Mouse (Mus musculus): ENCODE measurements at regions not wholly inside any gene's neighbourhood (a gene's known extent, or its start where the extent isn't known, plus 50 kb on each side); places are given as distances from the start of the nearest gene placed in this dataset.
A peak's percentile ranks its signal among the peaks of the same experiment; 100 is the strongest.

DNA sequence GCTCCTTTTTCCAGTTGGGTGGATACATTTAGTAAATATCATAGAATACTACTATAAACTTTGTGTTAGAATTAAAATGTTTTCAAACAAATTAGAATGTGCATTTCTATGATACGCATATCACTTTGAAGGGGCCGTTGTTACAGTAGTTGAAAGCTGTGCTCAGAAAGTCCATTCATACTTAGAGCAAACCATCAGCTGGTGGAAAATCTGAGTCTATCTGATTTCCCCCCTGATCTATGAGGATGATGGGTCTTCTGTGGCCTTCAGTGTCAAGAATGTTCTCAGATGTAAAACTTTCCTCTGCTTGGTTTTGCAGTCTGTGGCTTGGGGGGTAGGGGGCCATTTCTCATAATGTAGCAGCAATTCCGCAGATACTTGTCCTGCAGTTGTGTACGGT is 69.3 kb upstream of the Ednrb start:
- no peak for ATAC-seq (ENCODE audit: insufficient read depth, low FRiP score, low TSS enrichment)
- 93% methylated on average over 4 of the region's 4 CpGs for WGBS

DNA sequence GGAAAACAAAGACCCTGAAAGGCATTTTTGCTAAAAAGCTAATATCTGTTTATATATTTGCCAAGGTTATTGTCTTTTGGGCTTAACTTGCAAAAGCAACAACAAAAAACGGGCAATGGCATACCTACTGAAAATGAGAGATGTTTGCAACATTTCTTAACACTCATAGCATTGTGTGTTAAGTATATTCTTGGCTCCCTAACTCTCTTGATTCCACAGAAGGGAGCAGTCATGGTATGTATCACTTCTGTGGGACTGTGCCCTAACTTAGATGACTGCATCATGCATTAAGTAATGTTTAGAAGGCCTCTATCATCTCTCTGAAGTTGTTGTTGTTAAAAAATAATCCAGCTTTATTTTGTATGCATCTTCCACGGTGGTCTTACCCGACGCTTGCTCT is 67.5 kb upstream of the Ednrb start:
- no peak overlapping the region for H3K9ac ChIP-seq (ENCODE audit: low read length)
- no peaks in the 10 kb centered on the region for H3K27me3 ChIP-seq (ENCODE audit: control insufficient read depth, insufficient read depth, low read length)
- no peak overlapping the region for H3K4me2 ChIP-seq (ENCODE audit: low read depth)
- H3K36me3 ChIP-seq (ENCODE audit: control insufficient read depth, insufficient read depth, low read length): no peaks in the 10 kb centered on the region
- H3K4me1 ChIP-seq (ENCODE audit: control insufficient read depth, insufficient read depth, low read length): no peaks in the 10 kb centered on the region
- H3K27ac ChIP-seq (ENCODE audit: low read depth, low read length): no peak overlapping the region
- no peak overlapping the region for H3K4me3 ChIP-seq (ENCODE audit: low read depth, low read length)
- 89% methylated on average over 4 of the region's 4 CpGs for WGBS
- ATAC-seq (ENCODE audit: insufficient read depth, low FRiP score, low TSS enrichment) (no peak), DNase-seq (ENCODE audit: low spot score) (no peak)
- no peaks in the 10 kb centered on the region for H3K9me3 ChIP-seq (ENCODE audit: control insufficient read depth, low read length)

More for the DNA sequence above, 69.3 kb upstream of the Ednrb start:
- H3K9me3 ChIP-seq (ENCODE audit: control insufficient read depth, low read length): no peaks in the 10 kb centered on the region
- H3K36me3 ChIP-seq (ENCODE audit: control insufficient read depth, insufficient read depth, low read length): no peaks in the 10 kb centered on the region
- no peaks in the 10 kb centered on the region for H3K27me3 ChIP-seq (ENCODE audit: control insufficient read depth, insufficient read depth, low read length)
- no peak overlapping the region for H3K9ac ChIP-seq (ENCODE audit: low read length)
- no peak overlapping the region for H3K27ac ChIP-seq (ENCODE audit: low read depth, low read length)
- no peak for DNase-seq (ENCODE audit: low spot score)
- no peak overlapping the region for H3K4me3 ChIP-seq (ENCODE audit: low read depth, low read length)
- no peak overlapping the region for H3K4me2 ChIP-seq (ENCODE audit: low read depth)
- no peaks in the 10 kb centered on the region for H3K4me1 ChIP-seq (ENCODE audit: control insufficient read depth, insufficient read depth, low read length)

DNA sequence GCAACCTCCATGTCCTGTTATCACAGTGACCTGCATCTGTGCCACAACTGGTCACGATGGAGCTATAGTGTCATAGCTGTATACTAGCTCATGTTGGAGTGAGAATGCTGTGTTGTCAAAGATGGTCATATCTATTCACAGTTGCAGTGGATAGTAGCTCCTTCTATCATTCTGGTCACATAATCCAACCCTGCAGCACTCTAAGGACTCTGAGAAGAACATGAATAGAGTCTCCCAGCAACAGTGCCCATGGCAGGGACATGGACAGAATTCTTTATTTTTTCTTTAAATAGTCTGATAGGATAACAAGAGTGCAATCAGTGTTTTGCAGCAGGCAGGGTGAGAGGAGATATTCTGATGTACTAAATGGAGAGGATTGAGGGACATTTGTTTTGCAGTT is 67.1 kb upstream of the Ednrb start:
- WGBS: 100% methylated on average over 1 of the region's 1 CpGs

DNA sequence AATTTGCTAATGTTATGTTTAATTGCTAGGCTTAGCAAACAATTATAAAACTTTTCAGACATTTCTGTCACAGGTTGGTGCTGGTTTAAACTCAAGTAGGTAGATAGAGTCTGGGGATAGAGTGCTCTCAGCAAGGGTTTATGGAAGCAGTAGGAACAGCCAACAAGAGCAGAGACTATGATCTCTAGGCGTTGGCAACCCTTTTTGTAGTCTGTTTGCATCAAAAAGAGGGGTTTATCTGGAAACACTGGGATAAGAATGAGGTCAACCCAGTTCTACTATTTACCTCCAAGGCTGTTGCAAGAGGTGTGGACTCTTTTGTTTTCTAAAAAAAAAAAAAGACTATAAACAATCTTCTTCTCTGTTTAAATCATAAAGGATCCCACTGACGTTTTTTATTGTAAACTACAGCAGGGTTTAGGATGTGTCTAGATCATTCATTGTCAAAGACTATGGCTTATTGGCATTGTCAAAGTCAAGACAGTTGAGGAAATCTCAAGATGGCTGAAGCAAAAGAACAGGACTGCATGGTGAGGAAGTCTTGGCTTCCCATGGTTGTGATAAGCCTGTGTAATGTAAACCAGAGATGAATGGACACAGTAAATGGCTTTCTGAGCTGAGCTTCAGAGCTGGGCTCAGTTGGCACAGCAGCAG is 62.3 kb upstream of the Ednrb start:
- no peaks in the 10 kb centered on the region for H3K27me3 ChIP-seq (ENCODE audit: control insufficient read depth, insufficient read depth, low read length)
- no peak overlapping the region for H3K9ac ChIP-seq (ENCODE audit: low read length)
- H3K9me3 ChIP-seq (ENCODE audit: control insufficient read depth, low read length): no peaks in the 10 kb centered on the region
- DNase-seq (ENCODE audit: low spot score) (no peak), ATAC-seq (ENCODE audit: insufficient read depth, low FRiP score, low TSS enrichment) (no peak)
- H3K4me2 ChIP-seq (ENCODE audit: low read depth): no peak overlapping the region
- H3K4me1 ChIP-seq (ENCODE audit: control insufficient read depth, insufficient read depth, low read length): no peaks in the 10 kb centered on the region
- H3K4me3 ChIP-seq (ENCODE audit: low read depth, low read length): no peak overlapping the region
- H3K36me3 ChIP-seq (ENCODE audit: control insufficient read depth, insufficient read depth, low read length): no peaks in the 10 kb centered on the region
- H3K27ac ChIP-seq (ENCODE audit: low read depth, low read length): no peak overlapping the region
- WGBS: 31% methylated on average over 2 of the region's 2 CpGs

More for the DNA sequence above, 67.1 kb upstream of the Ednrb start:
- Histone ChIP-seq H3K9ac (ENCODE audit: low read length) (no peak overlapping the region), H3K4me3 (ENCODE audit: low read depth, low read length) (no peak overlapping the region), H3K27me3 (ENCODE audit: control insufficient read depth, insufficient read depth, low read length) (no peaks in the 10 kb centered on the region), H3K4me2 (ENCODE audit: low read depth) (no peak overlapping the region), H3K9me3 (ENCODE audit: control insufficient read depth, low read length) (no peaks in the 10 kb centered on the region), H3K27ac (ENCODE audit: low read depth, low read length) (no peak overlapping the region), H3K4me1 (ENCODE audit: control insufficient read depth, insufficient read depth, low read length) (no peaks in the 10 kb centered on the region), H3K36me3 (ENCODE audit: control insufficient read depth, insufficient read depth, low read length) (no peaks in the 10 kb centered on the region)
- DNase-seq (ENCODE audit: low spot score) (no peak), ATAC-seq (ENCODE audit: insufficient read depth, low FRiP score, low TSS enrichment) (no peak)

DNA sequence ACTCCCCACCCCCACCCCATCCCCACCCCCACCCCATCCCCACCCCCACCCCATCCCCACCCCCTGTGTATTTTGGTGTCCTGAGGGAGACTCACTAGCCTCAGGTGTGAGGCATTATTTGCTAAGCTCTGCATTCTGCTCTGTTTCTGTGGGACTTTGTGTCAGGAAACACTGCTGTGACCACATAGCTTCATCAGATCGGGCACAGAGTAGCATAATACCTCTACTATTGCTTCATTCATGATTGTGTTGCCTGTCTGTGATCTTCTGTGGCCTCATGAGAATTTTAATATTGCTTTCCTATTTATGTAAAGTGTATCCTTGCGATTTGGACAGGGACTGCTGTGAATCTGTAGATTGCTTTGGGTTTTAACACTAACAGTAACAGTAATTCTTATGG is 56.6 kb upstream of the Ednrb start:
- no peak overlapping the region for H3K27ac ChIP-seq (ENCODE audit: low read depth, low read length)
- H3K9ac ChIP-seq (ENCODE audit: low read length): no peak overlapping the region
- no peaks in the 10 kb centered on the region for H3K9me3 ChIP-seq (ENCODE audit: control insufficient read depth, low read length)
- H3K27me3 ChIP-seq (ENCODE audit: control insufficient read depth, insufficient read depth, low read length): no peaks in the 10 kb centered on the region
- no peak for ATAC-seq (ENCODE audit: insufficient read depth, low FRiP score, low TSS enrichment)
- no peak for DNase-seq (ENCODE audit: low spot score)
- H3K36me3 ChIP-seq (ENCODE audit: control insufficient read depth, insufficient read depth, low read length): no peaks in the 10 kb centered on the region
- H3K4me2 ChIP-seq (ENCODE audit: low read depth): no peak overlapping the region
- H3K4me1 ChIP-seq (ENCODE audit: control insufficient read depth, insufficient read depth, low read length): no peaks in the 10 kb centered on the region
- WGBS: 85% methylated on average over 2 of the region's 2 CpGs
- H3K4me3 ChIP-seq (ENCODE audit: low read depth, low read length): no peak overlapping the region

DNA sequence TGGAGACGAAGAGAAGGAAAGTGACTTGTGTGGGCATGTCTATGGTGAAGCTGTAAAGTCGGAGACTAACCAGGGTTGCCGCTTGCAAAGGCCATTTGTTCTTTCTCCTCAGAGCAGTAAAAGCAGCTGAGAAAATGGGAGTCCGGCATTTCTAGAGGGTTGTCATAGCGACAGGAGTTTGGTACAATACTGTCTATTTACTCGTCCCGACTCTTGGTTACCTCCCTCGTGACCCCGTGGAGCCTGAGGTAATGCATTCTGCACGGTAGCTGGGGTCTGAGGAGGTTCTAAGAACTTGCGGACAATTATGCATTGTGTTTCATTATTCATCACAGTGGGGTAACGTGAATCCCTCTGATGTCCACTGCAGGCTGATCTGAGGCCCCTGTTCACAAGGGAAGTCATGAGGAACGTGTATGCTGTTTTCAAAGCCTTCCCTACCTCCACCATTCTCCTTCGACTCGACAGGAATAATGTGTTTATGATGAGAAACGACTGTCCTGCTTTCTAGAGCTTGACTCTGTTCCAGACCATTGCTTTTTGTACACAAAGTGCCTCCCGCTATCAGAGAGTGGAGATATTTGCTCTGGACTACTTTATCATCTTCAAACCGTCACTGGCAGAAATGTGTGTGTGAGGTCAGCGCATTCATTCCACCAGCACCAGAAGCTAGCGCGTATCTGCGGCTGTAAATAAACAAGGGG is 55.1 kb upstream of the Ednrb start:
- Histone ChIP-seq H3K4me2 (ENCODE audit: low read depth) (peak overlapping the region; percentile 37), H3K27ac (ENCODE audit: low read depth, low read length) (peak overlapping the region; percentile 76), H3K9ac (ENCODE audit: low read length) (0 out of 2 replicates have a peak overlapping the region, but pooled peaks have one; percentile 24), H3K9me3 (ENCODE audit: control insufficient read depth, low read length) (no peaks in the 10 kb centered on the region), H3K36me3 (ENCODE audit: control insufficient read depth, insufficient read depth, low read length) (no peaks in the 10 kb centered on the region), H3K4me1 (ENCODE audit: control insufficient read depth, insufficient read depth, low read length) (no peaks in the 10 kb centered on the region), H3K4me3 (ENCODE audit: low read depth, low read length) (no peak overlapping the region), H3K27me3 (ENCODE audit: control insufficient read depth, insufficient read depth, low read length) (no peaks in the 10 kb centered on the region)
- DNase-seq (ENCODE audit: low spot score) (peak; percentile 85), ATAC-seq (ENCODE audit: insufficient read depth, low FRiP score, low TSS enrichment) (peak; percentile 96)
- WGBS: 5% methylated on average over 22 of the region's 22 CpGs

DNA sequence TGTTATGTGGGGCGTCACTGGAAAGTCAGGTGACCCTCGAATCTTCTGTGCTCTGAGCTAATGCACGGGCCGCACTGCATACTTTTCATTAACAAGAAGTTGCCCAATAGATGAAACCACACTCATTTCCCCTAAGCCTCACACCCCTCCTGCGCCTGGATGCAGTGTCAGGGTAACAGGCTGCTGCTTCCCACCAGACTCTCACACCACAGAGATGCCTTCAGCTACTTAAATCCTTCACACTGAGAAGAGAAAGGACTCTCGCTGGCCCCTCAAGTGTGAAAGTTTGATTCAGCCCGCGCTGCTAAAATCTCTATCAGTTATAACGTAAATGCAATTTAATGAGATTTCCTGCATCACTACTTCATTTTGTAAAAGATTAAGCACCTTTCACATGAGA is 54.5 kb upstream of the Ednrb start:
- 9% methylated on average over 9 of the region's 9 CpGs for WGBS
- DNase-seq (ENCODE audit: low spot score): peak; percentile 69
- Histone ChIP-seq H3K4me1 (ENCODE audit: control insufficient read depth, insufficient read depth, low read length) (no peaks in the 10 kb centered on the region), H3K9ac (ENCODE audit: low read length) (peak overlapping the region; percentile 24; the same call in 1 of the 2 replicates), H3K4me3 (ENCODE audit: low read depth, low read length) (no peak overlapping the region), H3K4me2 (ENCODE audit: low read depth) (peak overlapping the region; percentile 37), H3K27ac (ENCODE audit: low read depth, low read length) (peak overlapping the region; percentile 76), H3K36me3 (ENCODE audit: control insufficient read depth, insufficient read depth, low read length) (no peaks in the 10 kb centered on the region), H3K9me3 (ENCODE audit: control insufficient read depth, low read length) (no peaks in the 10 kb centered on the region), H3K27me3 (ENCODE audit: control insufficient read depth, insufficient read depth, low read length) (no peaks in the 10 kb centered on the region)
- ATAC-seq (ENCODE audit: insufficient read depth, low FRiP score, low TSS enrichment): peak; percentile 84

DNA sequence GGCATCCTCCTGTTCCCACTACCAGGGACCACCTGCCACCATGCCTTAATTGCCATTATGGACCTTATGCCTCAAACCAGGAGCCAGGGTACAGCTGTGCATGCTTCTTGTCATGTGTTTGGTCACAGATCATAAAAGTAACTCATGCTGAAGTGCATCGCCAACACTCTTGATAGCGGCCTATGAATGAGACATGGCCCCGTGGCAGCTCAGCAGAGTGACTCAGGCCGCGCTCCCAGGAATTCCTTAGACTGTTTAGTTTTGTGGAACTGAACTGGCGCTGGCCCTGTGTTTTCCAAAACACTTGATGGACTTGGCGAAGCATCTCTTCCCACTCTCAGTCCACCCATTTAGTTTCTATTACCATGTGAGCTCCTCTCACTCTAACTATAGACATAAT is 51.1 kb upstream of the Ednrb start:
- H3K9me3 ChIP-seq (ENCODE audit: control insufficient read depth, low read length): no peaks in the 10 kb centered on the region
- ATAC-seq (ENCODE audit: insufficient read depth, low FRiP score, low TSS enrichment): no peak
- H3K36me3 ChIP-seq (ENCODE audit: control insufficient read depth, insufficient read depth, low read length): no peaks in the 10 kb centered on the region
- no peak overlapping the region for H3K4me3 ChIP-seq (ENCODE audit: low read depth, low read length)
- no peak overlapping the region for H3K9ac ChIP-seq (ENCODE audit: low read length)
- no peaks in the 10 kb centered on the region for H3K27me3 ChIP-seq (ENCODE audit: control insufficient read depth, insufficient read depth, low read length)
- no peaks in the 10 kb centered on the region for H3K4me1 ChIP-seq (ENCODE audit: control insufficient read depth, insufficient read depth, low read length)
- DNase-seq (ENCODE audit: low spot score): no peak
- 82% methylated on average over 7 of the region's 7 CpGs for WGBS
- no peak overlapping the region for H3K4me2 ChIP-seq (ENCODE audit: low read depth)
- no peak overlapping the region for H3K27ac ChIP-seq (ENCODE audit: low read depth, low read length)

Data from neural tube, embryonic 11.5 days (tissue).